Mouse (Mus musculus) left cerebral cortex, adult 18-20 months (tissue): ENCODE measurements around the gene Tmem63c. TPM values are rescaled to one million over a fixed set of nuclear protein-coding genes. Genes with fewer than 3 reads are reported as not detected.

Experiments
- DNase-seq, 2 experiments: peaks; one replicate each; pipeline ENCODE4 v3.0.0; 2021 to 2022; ENCODE audit warnings: low spot score in 2 of 2, mixed read lengths in 1 of 2
- microRNA-seq, 2 experiments: library from miRNA; unstranded; fragments of <30 nt; microRNA quantifications; one replicate each; pipeline ENCODE4 v1.2.0; 2021
- total RNA-seq, 2 experiments: library from RNA; stranded (reverse); gene quantifications; 2 replicates each; pipeline ENCODE4 v1.2.3; 2021

The Tmem63c gene
- total RNA-seq, 2 experiments from 2014 or later = 37.7 to 41.2 TPM

GRCm38 (mm10) chr12:87130224-87130623 is 109.1 kb downstream of the Tmem63c start:
- no peak for DNase-seq

GRCm38 (mm10) chr12:87131181-87131580 is 110.0 kb downstream of the Tmem63c start:
- DNase-seq = no peak

GRCm38 (mm10) chr12:87131619-87132018 is 110.5 kb downstream of the Tmem63c start:
- no peak for DNase-seq

- DNase-seq = no peak
Observed at GRCm38 (mm10) chr12:87132210-87132609, 111.1 kb downstream of the Tmem63c start.

- DNase-seq = no peak
Observed at GRCm38 (mm10) chr12:87132784-87133183, 111.6 kb downstream of the Tmem63c start.

- DNase-seq = no peak
Observed at GRCm38 (mm10) chr12:87137439-87138341, 116.5 kb downstream of the Tmem63c start.

GRCm38 (mm10) chr12:87138342-87138701 is 117.2 kb downstream of the Tmem63c start:
- DNase-seq = no peak

- DNase-seq = no peak
Observed at GRCm38 (mm10) chr12:87138768-87139167, 117.6 kb downstream of the Tmem63c start.

Small RNA genes within 50 kb of the gene (microRNA-seq; reads per million reads assigned to microRNA genes)
- gene Gm25847 = 0 reads per million in 2 experiments

Other genes with a start within 250 kb of the Tmem63c start
- 10 to 100 TPM; 91.6 to 93.6 TPM for gene Irf2bpl, start 136.5 kb upstream of the Tmem63c start, total RNA-seq
- 10 to 100 TPM; 84.0 to 86.8 TPM for gene Cipc, start 74.3 kb upstream of the Tmem63c start, total RNA-seq
- gene Zdhhc22, start 30.9 kb upstream of the Tmem63c start, total RNA-seq = 10 to 100 TPM; 53.8 to 58.4 TPM
- gene Ngb, start 81.2 kb downstream of the Tmem63c start, total RNA-seq = 10 to 100 TPM in 1 of 2 experiments, 1 to 10 TPM in 1; 6.2 to 11.6 TPM
- 10 to 100 TPM; 48.2 to 51.6 TPM for gene Gstz1, start 125.8 kb downstream of the Tmem63c start, total RNA-seq
- gene Pomt2, start 126.6 kb downstream of the Tmem63c start, total RNA-seq = 10 to 100 TPM; 16.0 to 18.7 TPM
- 1 to 10 TPM; 4.9 to 5.1 TPM for gene Samd15, start 178.4 kb downstream of the Tmem63c start, total RNA-seq
- 10 to 100 TPM; 29.7 to 30.7 TPM for gene Tmed8, start 179.1 kb downstream of the Tmem63c start, total RNA-seq
- 1 to 10 TPM; 1.8 to 2.3 TPM for gene Noxred1, start 217.4 kb downstream of the Tmem63c start, total RNA-seq
- gene Vipas39, start 244.9 kb downstream of the Tmem63c start, total RNA-seq = 10 to 100 TPM; 50.9 to 54.3 TPM
- 100 to 1,000 TPM; 176 to 181 TPM for gene Ahsa1, start 245.1 kb downstream of the Tmem63c start, total RNA-seq